Mouse (Mus musculus): ENCODE results near the gene Tdrd1.

Tdrd1 gene

DNA sequence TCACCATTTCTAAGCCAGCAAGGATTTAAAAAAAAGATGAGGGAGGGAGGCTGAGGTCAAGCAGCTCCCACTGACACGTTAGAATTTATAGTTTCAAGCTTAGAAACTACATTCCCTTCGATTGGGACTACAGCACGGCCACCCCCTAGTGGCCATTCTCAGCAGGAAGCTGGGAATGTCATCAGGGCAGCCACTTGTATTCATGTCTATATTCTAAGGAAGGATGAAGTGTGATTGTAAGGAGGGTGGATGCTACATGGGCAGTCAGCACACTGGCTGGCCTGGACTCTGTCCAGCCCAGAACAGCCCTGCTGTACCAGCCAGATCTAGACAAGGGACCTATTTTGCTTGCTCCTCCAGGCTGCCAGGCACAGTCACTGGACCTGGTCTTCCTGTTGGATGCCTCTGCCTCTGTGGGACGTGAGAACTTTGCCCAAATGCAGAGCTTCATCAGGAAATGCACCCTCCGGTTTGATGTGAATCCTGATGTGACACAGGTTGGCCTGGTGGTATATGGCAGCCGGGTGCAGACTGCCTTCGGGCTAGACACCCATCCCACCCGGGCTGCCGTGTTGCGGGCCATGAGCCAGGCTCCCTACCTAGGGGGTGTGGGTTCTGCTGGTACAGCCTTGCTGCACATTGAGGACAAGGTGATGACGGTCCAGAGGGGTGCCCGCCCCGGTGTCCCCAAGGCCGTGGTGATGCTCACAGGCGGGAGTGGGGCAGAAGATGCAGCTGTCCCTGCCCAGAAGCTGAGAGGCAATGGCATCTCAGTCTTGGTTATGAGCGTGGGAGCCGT, 82.7 kb downstream of the Tdrd1 start:
- no peak for DNase-seq (ENCODE audit: low spot score in 2 of 2)

DNA sequence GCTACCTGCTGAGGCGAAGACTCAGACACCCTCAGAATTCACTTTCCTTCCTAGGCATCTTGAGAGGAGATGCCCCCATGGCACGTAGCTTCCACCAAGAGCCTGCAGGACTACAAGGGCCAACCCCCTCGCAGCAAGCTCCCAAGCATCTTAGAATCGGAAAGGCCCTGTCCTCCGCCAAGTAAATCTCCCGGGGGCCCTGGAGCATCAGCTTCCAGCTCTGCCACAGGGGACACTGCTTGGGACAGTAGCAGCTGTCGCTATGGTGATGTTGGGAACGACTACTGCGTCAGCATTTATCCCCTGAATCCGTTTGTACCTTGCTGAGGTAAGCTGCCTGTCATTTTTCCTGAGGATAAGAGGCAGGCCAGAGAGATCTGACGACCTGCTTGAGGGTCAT, 84.6 kb downstream of the Tdrd1 start:
- DNase-seq (ENCODE audit: low spot score in 2 of 2), result no peak

DNA sequence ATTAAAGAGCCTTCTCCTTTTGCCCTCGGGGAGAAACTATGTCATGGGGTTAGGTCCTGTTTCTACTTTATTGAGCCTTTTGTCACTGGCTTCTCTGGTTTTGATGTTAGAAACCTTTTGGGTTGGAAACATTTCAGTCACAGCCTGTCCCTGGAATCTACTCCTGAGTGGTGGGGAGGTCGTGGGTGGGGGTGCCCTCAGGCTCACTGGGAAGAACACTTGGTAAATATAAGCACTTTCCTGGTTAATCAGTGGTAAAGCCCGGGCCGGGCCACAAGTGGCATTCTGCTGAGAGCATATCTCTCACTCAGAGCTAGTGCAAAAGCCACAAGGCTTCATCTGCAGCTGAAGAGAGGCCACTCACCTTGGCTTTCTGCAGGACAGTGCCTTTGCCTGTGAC, 87.8 kb downstream of the Tdrd1 start:
- DNase-seq (ENCODE audit: low spot score in 2 of 2), result no peak

DNA sequence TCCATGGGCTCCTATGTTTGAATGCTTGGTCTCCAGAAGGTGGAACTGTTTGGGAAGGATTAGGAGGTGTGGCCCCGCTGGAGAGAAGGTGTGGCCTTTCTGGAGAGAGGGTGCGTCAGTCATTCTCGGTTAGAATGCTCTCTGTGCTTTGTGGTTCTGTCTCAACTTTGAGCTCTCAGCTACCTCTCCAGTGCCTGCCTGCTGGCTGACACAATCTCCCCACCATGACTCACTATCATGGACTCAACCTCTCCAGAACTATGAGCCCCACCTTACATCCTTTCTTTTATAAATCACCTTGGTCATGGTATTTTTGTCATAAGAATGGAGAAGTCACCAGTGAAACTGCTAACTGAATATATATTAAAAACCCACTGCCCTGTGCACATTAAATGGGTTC, 88.6 kb downstream of the Tdrd1 start:
- DNase-seq (ENCODE audit: low spot score in 2 of 2), result no peak

DNA sequence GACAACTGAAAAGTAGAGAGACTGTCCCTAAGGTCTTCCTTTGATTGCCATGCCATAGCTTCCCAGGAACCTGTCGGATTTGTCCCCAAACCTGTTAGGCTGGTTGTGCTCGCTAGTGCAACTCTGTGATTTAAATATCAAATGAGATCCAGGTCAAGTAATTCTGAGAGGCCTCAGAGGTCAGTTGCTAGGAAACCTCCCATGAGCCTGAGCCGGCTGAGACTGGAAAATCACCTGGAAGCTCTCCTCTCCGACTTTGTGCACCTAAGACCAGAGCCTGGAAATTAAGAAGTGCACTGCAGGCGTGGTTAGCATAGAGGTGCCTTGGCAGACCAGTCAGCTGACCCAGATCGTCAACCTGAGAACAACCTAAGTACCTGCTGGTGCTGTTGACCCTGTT, 89.1 kb downstream of the Tdrd1 start:
- no peak for DNase-seq (ENCODE audit: low spot score in 2 of 2)
